Mouse (Mus musculus) heart, adult 18-20 months (tissue): ENCODE measurements around the gene Trex1. TPM values are rescaled to one million over a fixed set of nuclear protein-coding genes. Genes with fewer than 3 reads are reported as not detected.
A peak's percentile ranks its signal among the peaks of the same experiment; 100 is the strongest.

ENCODE experiments used
- DNase-seq, 2 experiments: peaks; one replicate each; pipeline ENCODE4 v3.0.0; 2021 to 2022; ENCODE audit warnings: mixed read lengths in 1 of 2
- total RNA-seq, 2 experiments: library from RNA; stranded (reverse); gene quantifications; 2 replicates each; pipeline ENCODE4 v1.2.3; 2021

Gene Trex1
- total RNA-seq, 2 experiments from 2014 or later, result 13.6 to 17.2 TPM

DNA sequence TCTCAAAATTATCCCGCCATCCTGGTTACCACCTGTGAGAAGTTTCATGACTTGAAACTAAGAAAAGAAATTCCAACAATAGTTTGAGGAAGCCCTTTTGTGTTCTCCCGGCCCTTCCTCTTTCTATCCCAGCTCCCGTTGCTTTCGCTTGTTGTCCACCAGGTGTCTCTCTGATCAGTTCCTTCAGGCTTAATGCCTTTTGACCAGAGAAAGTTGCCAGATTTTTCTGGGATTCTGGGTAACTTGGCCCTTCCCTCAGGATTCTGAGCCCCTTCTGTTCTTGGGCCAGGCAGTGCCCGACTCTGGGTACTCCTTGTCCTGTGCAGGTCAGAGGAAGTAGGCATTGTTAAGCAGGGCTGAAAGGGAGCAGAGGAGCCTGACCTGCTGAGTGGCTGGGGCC is 28.5 kb upstream of the Trex1 start:
- peak; percentile 49 to 77 for DNase-seq

DNA sequence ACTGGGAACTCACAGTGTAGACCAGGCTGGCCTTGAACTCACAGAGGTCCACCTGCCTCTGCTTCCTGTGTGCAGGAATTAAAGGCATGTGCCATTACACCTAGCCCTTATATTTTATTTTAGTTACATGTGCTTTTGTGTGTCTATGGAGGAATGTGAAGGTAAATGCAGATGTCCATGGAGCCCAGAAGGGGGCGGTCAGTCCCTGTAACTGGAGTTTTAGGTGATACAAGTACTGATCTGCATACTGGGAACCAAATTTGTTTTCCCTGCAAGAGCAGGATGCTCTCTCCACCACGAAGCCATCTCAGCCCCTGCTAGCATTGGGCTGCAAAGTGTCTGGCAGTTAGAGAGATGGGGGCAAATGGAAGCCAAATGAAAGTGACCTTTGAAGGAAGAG is 25.4 kb upstream of the Trex1 start:
- no peak for DNase-seq

DNA sequence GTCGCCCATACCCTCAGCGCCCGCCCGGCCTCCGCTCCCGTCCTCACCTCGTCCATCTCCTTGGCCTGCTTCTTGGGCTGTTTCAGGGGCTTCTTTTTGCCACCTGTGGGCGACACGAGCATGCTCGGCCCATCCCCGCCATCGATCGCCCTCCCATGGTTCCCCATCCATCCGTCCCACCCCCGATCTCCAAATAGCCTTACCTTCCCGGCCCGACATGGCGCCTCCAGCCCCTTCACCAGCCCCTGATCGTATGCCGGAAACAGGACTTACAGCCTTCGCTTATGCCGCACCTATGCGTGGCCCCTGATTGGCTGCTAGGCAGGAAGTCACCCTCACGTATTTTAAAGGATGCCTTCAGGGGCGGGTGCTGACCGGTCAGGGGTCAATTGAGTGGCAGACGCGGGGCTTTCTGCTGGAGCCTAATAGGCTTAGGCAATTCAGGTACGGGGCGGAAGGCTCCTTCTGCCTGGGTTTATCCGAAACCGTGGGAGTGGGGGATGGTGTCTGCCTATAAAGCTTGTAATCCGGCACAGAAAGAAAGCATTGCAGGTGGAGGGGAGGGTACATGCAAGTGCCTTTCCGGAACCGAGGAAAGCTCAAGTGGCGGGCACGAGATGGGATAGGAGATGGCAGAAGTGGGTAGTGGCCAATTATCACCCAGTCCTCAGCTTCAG is 22.7 kb upstream of the Trex1 start, which contains the start of the genes Ccdc51 and Tma7:
TSS of gene Ccdc51 (plus strand) at position 370 of the 677 bp plus-strand sequence.
TSS of gene Tma7 (minus strand) at position 464 of the 677 bp plus-strand sequence.
- DNase-seq, result peak; percentile 86 to 91

DNA sequence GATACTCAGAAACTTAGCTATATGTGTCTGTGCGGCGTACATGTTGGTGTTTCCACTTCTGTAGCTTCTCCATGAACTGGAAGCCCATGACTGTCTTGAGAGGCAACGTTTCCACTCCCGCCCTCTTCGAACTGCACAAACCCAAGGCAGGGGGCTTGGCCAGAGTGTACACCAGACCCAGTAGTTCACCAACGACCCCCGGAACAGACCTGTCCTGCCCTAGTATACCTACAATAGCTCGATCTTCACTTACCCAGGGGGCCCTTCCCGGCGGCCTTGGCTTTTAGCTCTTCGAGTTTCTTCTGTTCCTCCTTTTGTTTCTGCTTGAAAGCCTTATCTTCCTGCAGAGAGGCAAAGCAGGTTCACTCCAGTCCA is 22.2 kb upstream of the Trex1 start:
- no peak for DNase-seq

DNA sequence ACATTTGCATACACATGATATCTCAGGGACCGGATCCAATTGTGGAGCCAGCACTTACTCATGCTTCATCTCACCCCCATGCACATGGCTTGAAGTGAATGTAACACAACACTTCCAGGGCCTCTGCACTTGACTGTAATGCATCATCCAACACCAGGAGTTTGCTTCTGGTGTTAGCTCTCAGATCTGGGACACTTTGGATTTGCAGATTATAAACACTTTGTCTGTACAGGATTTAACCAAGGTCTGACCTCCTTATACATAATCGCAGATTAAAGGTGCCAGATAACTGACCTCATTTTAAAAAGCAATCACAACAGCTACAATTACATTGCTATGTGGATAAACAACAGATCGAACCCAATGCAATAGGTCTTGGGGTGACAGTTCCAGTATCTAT is 21.0 kb upstream of the Trex1 start:
- DNase-seq, result no peak

DNA sequence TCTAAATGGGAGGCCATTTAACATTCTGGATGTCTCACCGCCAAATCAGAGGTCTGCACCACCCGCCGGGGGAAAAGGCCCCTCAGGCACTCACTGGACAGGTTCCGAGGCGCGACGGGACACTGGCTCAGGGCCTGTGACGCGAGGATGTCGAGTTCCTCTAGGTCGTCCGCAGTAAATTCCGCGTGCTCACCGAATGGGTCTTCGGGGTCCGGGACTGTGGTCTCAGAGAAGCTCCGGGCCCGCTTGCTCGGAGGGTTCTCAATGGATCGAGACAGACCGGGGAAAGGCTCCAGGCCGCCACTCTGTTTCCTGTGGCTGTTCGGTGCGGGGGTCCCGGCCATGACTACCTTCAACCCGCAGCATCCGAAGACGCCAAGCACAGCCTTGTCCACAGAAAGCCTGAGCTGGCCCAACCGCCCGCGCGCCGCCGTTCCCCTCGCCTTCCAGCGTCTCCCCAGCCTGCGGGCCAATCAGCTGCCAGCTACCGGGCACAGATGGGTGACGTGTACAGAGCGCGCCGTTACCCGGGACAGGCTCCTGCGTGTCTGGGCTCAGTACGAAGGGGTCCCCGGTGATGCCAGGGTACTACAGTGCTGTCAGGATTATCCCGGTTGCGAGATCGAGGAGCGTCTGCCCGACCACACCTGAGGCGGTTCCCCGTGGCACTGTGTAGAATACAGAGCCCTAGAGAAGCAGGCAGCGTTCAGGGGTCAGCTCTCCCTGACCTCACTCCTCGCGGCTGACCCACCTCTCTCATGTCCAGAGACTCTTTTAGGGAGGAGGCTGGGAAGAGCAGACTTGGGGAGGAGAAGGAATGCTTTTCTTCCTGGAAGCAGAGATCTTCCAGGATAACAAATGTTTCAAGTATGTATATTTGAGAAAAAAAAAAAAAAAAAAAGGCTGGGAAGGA is 14.4 kb upstream of the Trex1 start, which contains the start of gene Atrip:
TSS of gene Atrip (minus strand) at position 464 of the 913 bp plus-strand sequence.
- peak; percentile 93 to 94 for DNase-seq

DNA sequence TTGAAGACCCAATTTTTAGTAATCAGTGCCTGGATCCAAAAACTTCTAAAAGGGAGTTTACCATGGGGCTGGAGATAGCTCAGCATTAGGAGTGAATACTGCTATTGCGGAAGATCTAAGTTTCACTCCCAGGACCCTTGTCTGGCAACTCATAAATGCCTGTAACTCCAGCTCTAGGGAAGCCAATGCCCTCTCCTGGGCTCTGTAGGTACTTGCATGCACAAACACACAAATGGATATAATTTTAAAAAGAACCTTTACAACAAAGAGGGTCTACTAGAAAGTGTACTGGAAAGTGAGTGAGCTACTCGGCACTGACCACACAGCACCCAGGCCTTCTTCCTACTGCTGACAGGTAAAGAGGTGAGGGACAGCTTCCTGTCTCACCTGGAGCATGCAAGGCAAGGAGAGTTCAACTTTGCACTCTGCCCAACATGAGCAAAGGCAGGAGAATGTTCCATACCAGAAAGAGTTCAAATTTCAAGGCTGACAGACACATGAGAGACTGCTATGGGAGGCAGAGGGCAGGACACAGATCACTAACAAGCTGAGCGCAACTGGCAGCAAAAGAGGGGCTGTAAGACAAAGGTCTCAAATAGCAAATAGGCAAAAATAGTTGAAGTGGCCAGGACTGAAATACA is 8.7 kb upstream of the Trex1 start:
- DNase-seq, result no peak

DNA sequence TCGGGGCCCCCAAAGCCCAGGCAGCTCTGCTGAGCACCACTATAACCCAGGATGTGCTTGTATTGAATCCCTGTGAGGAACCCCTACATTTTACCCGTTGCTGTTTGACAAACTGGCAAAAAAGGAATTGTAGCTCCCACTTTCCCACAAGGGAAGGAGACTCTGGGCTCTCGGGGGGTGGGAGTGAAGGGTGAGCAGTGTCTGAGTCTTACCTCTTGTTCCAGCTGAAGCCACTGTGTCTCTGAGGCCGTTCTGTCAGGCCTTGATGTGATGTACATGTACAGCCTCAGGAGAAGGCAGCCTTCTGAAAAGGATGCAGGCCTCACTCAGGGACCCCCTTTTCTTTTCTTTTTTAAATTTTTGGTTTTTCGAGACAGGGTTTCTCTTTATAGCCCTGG is 1.4 kb upstream of the Trex1 start:
- DNase-seq, result no peak

DNA sequence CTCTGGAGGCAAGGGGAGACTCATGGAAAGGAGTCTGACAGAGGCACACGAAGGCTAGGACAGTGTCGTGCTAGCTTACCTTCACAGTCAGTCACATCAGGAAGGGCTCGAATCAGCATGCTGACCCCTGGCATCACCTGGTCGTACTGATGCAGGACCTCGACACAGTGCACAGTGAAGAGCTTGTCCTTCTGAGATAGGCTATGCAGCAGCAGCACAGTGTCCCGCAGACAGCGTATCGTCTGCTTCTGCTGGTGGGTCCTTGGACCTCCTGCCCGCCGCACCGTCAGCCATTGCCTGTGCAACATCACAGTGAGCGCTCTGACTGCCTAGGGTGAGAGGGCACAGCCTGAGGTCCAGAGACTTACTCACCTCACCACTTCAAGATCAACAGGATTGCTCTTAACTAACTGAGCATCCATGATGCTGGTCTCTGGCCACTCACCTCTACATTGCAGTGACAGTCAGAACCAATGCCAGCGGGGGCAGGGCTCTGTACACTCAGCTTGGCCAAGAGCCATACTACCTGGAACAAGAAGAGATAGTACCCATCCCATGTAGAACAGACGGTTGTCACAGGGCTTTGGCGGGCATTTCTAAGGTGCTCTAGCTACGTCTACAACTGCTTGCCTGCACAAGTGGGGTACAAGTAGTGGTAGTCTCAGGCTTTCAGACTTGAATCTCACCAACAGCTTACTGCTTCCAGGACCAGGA is 807 bp upstream of the Trex1 start:
- DNase-seq, result no peak

DNA sequence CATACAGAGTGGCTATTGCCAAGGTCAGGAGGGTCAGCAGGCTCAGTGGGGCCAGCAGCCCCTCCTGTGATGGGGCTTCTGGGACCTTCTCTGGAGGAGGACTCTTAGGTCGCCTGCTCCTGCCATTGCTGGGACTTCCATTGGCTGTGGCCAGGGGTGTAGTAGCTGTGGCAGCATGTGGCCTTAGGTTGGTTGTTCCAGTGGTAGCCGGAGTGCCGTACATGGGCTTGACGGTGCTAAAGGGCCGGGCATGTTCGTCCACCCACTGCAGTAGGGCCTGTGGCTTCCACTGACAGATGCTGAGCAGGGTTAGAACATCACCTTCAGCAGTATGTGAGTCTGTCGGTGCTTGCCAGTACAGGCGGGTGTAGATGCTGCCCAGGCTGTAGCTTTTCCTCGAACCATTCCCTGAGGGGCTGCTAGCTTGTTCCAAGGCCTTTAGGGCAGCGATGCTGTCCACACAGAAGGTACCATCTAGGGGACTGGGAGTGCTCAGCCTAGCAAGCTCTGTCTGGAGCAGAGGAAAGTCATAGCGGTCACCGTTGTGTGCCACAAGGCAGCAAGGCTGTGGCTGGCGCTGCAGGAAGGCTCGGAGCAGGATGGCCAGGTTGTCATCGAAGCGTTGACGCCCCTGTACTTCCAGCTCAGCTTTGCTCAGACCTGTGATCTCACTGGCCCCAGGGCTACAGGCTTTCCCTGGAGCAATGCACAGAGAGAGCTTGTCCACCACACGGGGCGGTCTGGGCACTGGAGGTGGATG is 1.3 kb downstream of the Trex1 start:
- peak in 1 of 2 experiments; percentile 18 for DNase-seq

DNA sequence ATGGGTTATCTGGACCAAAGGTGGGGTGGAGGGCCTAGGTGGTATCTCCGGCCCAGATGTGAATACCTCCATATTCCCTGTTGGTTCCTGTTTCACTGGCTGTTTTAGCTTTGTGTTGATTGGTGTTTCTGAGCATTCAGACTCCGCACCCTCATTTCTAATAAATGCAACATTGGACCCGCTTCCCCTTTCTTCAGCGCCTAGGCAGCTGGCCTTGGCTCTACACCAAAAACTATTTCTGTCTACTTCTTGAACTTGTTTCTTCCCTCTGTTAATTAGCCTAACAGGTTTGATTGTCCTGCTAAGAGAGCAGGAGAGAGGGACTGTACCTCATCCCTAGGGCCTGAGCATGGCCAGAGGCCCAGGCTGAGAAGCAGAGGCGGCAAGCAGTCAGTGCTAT is 2.0 kb downstream of the Trex1 start:
- DNase-seq, result peak in 1 of 2 experiments; percentile 60

DNA sequence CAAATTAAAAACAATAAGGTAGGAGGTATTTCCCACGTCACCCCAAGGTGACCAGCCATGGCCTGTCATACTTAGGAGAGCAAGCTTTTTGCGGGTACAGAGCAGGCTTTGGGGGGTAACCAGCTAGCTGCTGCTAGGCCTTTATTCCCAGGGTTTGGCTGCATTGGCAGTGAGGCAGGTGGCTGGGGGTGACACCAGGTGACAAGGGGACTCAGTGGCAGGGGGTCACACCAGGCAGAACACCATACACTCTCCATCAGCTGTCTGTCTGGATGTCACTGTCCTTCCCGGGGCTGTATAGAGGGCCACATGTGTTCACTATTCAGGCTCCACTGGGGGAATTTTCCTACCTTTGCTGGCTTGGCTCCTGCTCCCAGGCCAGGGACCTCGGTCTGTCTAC is 2.6 kb downstream of the Trex1 start:
- no peak for DNase-seq

DNA sequence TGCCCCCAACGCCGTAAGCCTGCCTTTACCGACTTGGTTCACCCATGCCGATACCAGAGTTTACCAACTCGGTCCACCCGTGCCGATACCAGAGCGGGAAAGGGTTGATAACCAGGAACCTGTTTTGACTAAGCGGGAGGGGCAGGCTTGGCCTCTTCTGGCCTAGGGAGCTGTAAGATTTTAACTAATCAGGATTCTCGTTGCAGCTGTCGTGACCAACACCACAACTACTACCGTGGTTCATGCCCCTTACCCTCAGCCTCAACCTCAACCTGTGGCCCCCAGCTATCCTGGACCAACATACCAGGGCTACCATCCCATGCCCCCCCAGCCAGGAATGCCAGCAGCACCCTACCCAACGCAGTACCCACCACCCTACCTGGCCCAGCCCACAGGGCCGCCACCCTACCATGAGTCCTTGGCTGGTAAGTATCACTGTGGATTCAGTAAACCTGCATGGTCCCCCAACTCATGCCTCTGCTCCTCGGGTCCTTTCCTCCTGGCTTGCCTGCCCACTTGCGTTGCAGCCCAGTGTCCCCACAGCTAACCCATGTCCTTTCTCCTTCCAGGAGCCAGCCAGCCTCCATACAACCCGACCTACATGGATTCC is 3.3 kb downstream of the Trex1 start:
- DNase-seq, result no peak

DNA sequence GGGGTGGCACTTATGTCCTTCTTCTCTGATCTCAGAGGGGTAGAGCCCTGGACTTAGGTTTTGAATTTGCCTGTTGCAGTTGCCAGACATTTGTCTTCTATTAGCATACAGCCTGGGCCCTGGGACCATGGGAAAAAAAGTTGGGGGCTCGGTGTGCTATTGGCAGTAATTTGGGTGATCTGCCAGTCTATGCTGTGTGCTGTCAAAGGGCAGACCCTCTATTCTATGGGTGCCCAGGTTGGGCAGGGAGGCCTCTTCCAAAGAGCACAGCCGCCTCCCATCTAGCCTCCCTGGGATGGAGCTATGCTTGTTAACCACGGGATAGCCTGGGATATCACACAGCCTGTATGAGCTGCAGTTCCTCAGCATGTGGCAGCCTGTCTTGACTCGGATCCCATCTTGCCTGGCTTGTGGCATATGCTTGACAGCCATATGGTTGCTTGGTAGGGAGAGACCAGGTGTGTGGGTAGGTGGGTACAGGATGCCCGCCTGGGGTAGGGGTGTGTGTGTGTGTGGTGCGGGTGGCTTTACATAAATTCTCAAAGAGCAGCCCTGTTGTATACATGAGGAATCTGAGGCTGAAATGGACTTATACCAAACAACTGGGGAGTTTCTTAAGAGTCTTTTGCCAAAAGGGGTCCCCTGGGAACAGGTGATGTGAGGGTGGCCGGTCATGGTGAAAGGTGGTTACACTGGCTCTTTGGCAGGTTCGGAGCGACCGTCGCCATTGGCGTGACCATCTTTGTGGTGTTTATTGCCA is 4.1 kb downstream of the Trex1 start:
- DNase-seq, result no peak

DNA sequence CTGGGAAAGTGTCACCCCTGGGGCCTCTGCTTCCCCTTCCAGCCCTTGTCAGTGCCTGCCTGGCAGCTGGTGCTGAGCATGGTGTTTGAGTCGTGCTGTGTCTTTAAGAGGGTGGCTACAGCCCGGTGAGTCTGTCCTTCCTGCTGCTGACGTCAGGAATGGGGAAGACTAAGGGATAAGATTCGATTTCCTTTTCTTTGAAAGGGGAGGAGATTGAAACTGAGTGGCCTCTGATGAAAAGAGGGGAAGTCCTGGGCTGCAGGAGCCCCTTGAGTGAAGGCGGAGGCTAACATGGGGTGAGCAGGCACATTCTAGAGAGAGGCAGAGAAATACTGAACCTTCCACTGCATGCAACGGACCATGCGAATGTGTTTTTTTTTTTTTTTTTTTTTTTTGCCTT is 4.8 kb downstream of the Trex1 start:
- DNase-seq, result peak; percentile 77 to 91

DNA sequence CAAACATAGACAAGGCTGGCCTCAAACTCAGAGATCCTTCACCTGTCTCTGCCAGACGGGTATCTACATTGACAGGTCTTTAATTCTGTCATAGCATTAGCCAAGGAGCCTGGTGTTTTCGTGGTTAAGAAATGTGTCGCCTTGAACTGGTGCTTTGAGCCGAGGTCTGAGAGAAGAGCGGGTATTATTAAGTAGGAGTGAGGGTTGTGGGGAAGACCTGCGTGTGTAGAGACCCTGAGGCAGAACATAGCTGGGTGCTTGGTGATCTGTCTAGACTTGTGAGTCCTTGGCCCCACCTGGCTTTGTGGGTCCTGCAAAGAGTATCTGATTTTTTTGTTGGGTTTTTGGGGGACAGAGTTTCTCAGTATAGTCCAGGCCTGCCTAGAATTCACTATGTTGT is 5.7 kb downstream of the Trex1 start:
- DNase-seq, result no peak

DNA sequence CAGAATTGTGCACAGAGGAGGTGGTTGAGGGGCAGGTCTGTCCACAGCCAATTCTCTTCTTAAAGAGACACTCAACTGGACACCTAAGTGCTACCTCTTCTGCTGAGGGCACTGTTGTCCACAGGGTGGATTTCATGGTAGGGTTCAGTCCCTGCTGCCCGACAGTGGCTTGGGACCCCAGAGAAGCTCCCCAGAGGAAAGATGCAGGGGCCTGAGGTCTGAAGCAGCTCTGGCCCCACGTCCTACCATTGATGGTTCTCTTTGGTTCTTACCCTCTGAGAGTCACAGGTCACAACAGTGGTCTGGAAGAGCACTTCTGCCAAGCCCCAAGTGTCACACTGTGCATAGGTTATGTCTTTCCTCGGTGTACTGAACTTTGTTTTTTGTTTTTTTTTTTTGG is 6.2 kb downstream of the Trex1 start:
- no peak for DNase-seq

DNA sequence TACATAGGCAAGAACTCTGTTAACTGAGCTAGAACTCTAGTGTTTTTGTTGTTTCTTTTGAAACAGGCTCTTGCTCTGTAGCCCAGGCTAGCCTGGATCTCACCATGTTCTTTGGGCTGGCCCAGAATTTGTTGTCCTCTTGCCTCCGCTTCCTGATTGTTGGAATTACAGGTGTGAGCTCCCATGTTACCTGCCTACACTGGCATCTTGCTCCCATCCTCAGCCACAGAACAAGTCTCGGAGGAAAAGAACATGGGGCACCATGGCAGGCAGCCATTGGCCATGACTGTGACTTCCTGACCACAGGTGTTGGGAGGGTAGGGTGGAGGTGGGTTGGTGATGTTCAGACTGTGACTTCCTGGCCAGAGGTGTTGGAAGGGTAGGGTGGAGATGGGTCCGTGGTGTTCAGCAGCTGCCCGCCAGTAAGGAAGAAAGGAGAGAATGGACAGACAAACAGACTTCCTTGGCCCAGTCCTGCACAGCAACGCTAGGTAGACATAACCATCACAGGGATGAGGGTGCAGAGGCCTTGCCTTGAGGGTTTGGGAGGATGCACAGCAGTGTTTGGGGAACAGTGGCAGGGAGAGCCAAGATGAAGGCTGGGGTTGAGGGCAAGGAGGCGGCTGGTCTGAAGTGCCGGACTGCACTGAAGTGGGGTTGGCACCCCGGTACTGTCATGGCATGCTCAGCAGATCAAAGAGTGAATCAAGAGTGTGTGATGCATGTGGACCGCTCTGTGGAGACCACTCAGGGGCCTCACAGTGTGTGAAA is 6.9 kb downstream of the Trex1 start:
- no peak for DNase-seq
